Mouse (Mus musculus): Measurements from ENCODE around the gene Scaf1. TPM values are rescaled to one million over a fixed set of nuclear protein-coding genes. Genes with fewer than 3 reads are reported as not detected.

The Scaf1 gene
- polyA plus RNA-seq, 1 experiment from 2014 or later = 59.9 TPM

GRCm38 (mm10) chr7:45036702-45037101 lies 20.5 kb upstream of the Scaf1 start:
- no peaks in the 10 kb centered on the region for H3K27me3 ChIP-seq (ENCODE audit: control insufficient read depth, insufficient read depth, low read length)
- ATAC-seq (replicated peaks; ENCODE audit: low FRiP score) (no peak), DNase-seq (ENCODE audit: low spot score) (no peak)
- H3K9ac ChIP-seq (ENCODE audit: low read length) = no peak overlapping the region
- no peak overlapping the region for H3K4me2 ChIP-seq (ENCODE audit: low read depth, low read length, severe bottlenecking)
- no peaks in the 10 kb centered on the region for H3K9me3 ChIP-seq (ENCODE audit: control insufficient read depth, low read length)
- peaks cover 46% of the 10 kb centered on the region for H3K36me3 ChIP-seq (ENCODE audit: control insufficient read depth, insufficient read depth, low read length)
- H3K27ac ChIP-seq (ENCODE audit: low read depth, low read length) = no peak overlapping the region
- no peak overlapping the region for H3K4me3 ChIP-seq (ENCODE audit: low read depth, low read length)
- H3K4me1 ChIP-seq (replicated peaks; ENCODE audit: control insufficient read depth, insufficient read depth, low read length) = no peaks in the 10 kb centered on the region
- WGBS = 93% methylated on average over 11 of the region's 11 CpGs

- peaks cover 49% of the 10 kb centered on the region for H3K36me3 ChIP-seq (ENCODE audit: control insufficient read depth, insufficient read depth, low read length)
- H3K4me1 ChIP-seq (replicated peaks; ENCODE audit: control insufficient read depth, insufficient read depth, low read length) = no peaks in the 10 kb centered on the region
- H3K27me3 ChIP-seq (ENCODE audit: control insufficient read depth, insufficient read depth, low read length) = no peaks in the 10 kb centered on the region
- no peak overlapping the region for H3K4me2 ChIP-seq (ENCODE audit: low read depth, low read length, severe bottlenecking)
- H3K9ac ChIP-seq (ENCODE audit: low read length) = no peak overlapping the region
- H3K4me3 ChIP-seq (ENCODE audit: low read depth, low read length) = no peak overlapping the region
- 92% methylated on average over 3 of the region's 3 CpGs for WGBS
- ATAC-seq (replicated peaks; ENCODE audit: low FRiP score) = no peak
- DNase-seq (ENCODE audit: low spot score) = no peak
- H3K9me3 ChIP-seq (ENCODE audit: control insufficient read depth, low read length) = no peaks in the 10 kb centered on the region
- no peak overlapping the region for H3K27ac ChIP-seq (ENCODE audit: low read depth, low read length)
Observed at GRCm38 (mm10) chr7:45035631-45036030, 19.5 kb upstream of the Scaf1 start.

GRCm38 (mm10) chr7:45033722-45034359 lies 17.7 kb upstream of the Scaf1 start:
- H3K27ac ChIP-seq (ENCODE audit: low read depth, low read length) = no peak overlapping the region
- H3K4me3 ChIP-seq (ENCODE audit: low read depth, low read length) = no peak overlapping the region
- H3K36me3 ChIP-seq (ENCODE audit: control insufficient read depth, insufficient read depth, low read length) = peaks cover 55% of the 10 kb centered on the region
- no peaks in the 10 kb centered on the region for H3K9me3 ChIP-seq (ENCODE audit: control insufficient read depth, low read length)
- WGBS = 94% methylated on average over 19 of the region's 19 CpGs
- no peak for ATAC-seq (replicated peaks; ENCODE audit: low FRiP score)
- no peaks in the 10 kb centered on the region for H3K27me3 ChIP-seq (ENCODE audit: control insufficient read depth, insufficient read depth, low read length)
- no peak overlapping the region for H3K9ac ChIP-seq (ENCODE audit: low read length)
- H3K4me1 ChIP-seq (replicated peaks; ENCODE audit: control insufficient read depth, insufficient read depth, low read length) = no peaks in the 10 kb centered on the region
- H3K4me2 ChIP-seq (ENCODE audit: low read depth, low read length, severe bottlenecking) = no peak overlapping the region
- DNase-seq (ENCODE audit: low spot score) = peak; percentile 53

- 95% methylated on average over 8 of the region's 8 CpGs for WGBS
- no peak overlapping the region for H3K9ac ChIP-seq (ENCODE audit: low read length)
Observed at GRCm38 (mm10) chr7:45030857-45031256, 14.7 kb upstream of the Scaf1 start.

GRCm38 (mm10) chr7:45029995-45030394 lies 13.8 kb upstream of the Scaf1 start:
- H3K36me3 ChIP-seq (ENCODE audit: control insufficient read depth, insufficient read depth, low read length) = peaks cover 55% of the 10 kb centered on the region
- H3K4me3 ChIP-seq (ENCODE audit: low read depth, low read length) = no peak overlapping the region
- WGBS = 94% methylated on average over 6 of the region's 6 CpGs
- no peak overlapping the region for H3K4me2 ChIP-seq (ENCODE audit: low read depth, low read length, severe bottlenecking)
- no peak overlapping the region for H3K9ac ChIP-seq (ENCODE audit: low read length)
- no peak overlapping the region for H3K27ac ChIP-seq (ENCODE audit: low read depth, low read length)
- DNase-seq (ENCODE audit: low spot score) (no peak), ATAC-seq (replicated peaks; ENCODE audit: low FRiP score) (no peak)
- no peaks in the 10 kb centered on the region for H3K4me1 ChIP-seq (replicated peaks; ENCODE audit: control insufficient read depth, insufficient read depth, low read length)
- no peaks in the 10 kb centered on the region for H3K9me3 ChIP-seq (ENCODE audit: control insufficient read depth, low read length)
- H3K27me3 ChIP-seq (ENCODE audit: control insufficient read depth, insufficient read depth, low read length) = no peaks in the 10 kb centered on the region

More at GRCm38 (mm10) chr7:45030857-45031256, 14.7 kb upstream of the Scaf1 start:
- DNase-seq (ENCODE audit: low spot score) (no peak), ATAC-seq (replicated peaks; ENCODE audit: low FRiP score) (no peak)
- H3K27ac ChIP-seq (ENCODE audit: low read depth, low read length) = no peak overlapping the region
- no peak overlapping the region for H3K4me3 ChIP-seq (ENCODE audit: low read depth, low read length)
- no peaks in the 10 kb centered on the region for H3K4me1 ChIP-seq (replicated peaks; ENCODE audit: control insufficient read depth, insufficient read depth, low read length)
- H3K27me3 ChIP-seq (ENCODE audit: control insufficient read depth, insufficient read depth, low read length) = no peaks in the 10 kb centered on the region
- peaks cover 59% of the 10 kb centered on the region for H3K36me3 ChIP-seq (ENCODE audit: control insufficient read depth, insufficient read depth, low read length)
- H3K4me2 ChIP-seq (ENCODE audit: low read depth, low read length, severe bottlenecking) = no peak overlapping the region
- no peaks in the 10 kb centered on the region for H3K9me3 ChIP-seq (ENCODE audit: control insufficient read depth, low read length)

- Histone ChIP-seq H3K27ac (ENCODE audit: low read depth, low read length) (no peak overlapping the region), H3K9ac (ENCODE audit: low read length) (no peak overlapping the region), H3K9me3 (ENCODE audit: control insufficient read depth, low read length) (no peaks in the 10 kb centered on the region), H3K4me1 (replicated peaks; ENCODE audit: control insufficient read depth, insufficient read depth, low read length) (no peaks in the 10 kb centered on the region), H3K36me3 (ENCODE audit: control insufficient read depth, insufficient read depth, low read length) (peaks cover 40% of the 10 kb centered on the region), H3K4me3 (ENCODE audit: low read depth, low read length) (no peak overlapping the region), H3K27me3 (ENCODE audit: control insufficient read depth, insufficient read depth, low read length) (no peaks in the 10 kb centered on the region), H3K4me2 (ENCODE audit: low read depth, low read length, severe bottlenecking) (no peak overlapping the region)
- WGBS = 96% methylated on average over 11 of the region's 11 CpGs
- ATAC-seq (replicated peaks; ENCODE audit: low FRiP score) (no peak), DNase-seq (ENCODE audit: low spot score) (no peak)
Observed at GRCm38 (mm10) chr7:45028351-45028750, 12.2 kb upstream of the Scaf1 start.

GRCm38 (mm10) chr7:45027761-45028160 lies 11.6 kb upstream of the Scaf1 start:
- no peak overlapping the region for H3K27ac ChIP-seq (ENCODE audit: low read depth, low read length)
- H3K4me2 ChIP-seq (ENCODE audit: low read depth, low read length, severe bottlenecking) = no peak overlapping the region
- no peaks in the 10 kb centered on the region for H3K4me1 ChIP-seq (replicated peaks; ENCODE audit: control insufficient read depth, insufficient read depth, low read length)
- H3K9me3 ChIP-seq (ENCODE audit: control insufficient read depth, low read length) = no peaks in the 10 kb centered on the region
- WGBS = 93% methylated on average over 9 of the region's 9 CpGs
- ATAC-seq (replicated peaks; ENCODE audit: low FRiP score) = no peak
- no peak overlapping the region for H3K4me3 ChIP-seq (ENCODE audit: low read depth, low read length)
- DNase-seq (ENCODE audit: low spot score) = no peak
- peaks cover 36% of the 10 kb centered on the region for H3K36me3 ChIP-seq (ENCODE audit: control insufficient read depth, insufficient read depth, low read length)
- no peak overlapping the region for H3K9ac ChIP-seq (ENCODE audit: low read length)
- no peaks in the 10 kb centered on the region for H3K27me3 ChIP-seq (ENCODE audit: control insufficient read depth, insufficient read depth, low read length)

- no peak overlapping the region for H3K9ac ChIP-seq (ENCODE audit: low read length)
- 62% methylated on average over 2 of the region's 2 CpGs for WGBS
- no peak overlapping the region for H3K27ac ChIP-seq (ENCODE audit: low read depth, low read length)
- no peaks in the 10 kb centered on the region for H3K27me3 ChIP-seq (ENCODE audit: control insufficient read depth, insufficient read depth, low read length)
- no peak overlapping the region for H3K4me3 ChIP-seq (ENCODE audit: low read depth, low read length)
- DNase-seq (ENCODE audit: low spot score) = no peak
- ATAC-seq (replicated peaks; ENCODE audit: low FRiP score) = no peak
- peaks cover 29% of the 10 kb centered on the region for H3K36me3 ChIP-seq (ENCODE audit: control insufficient read depth, insufficient read depth, low read length)
- no peaks in the 10 kb centered on the region for H3K9me3 ChIP-seq (ENCODE audit: control insufficient read depth, low read length)
- no peaks in the 10 kb centered on the region for H3K4me1 ChIP-seq (replicated peaks; ENCODE audit: control insufficient read depth, insufficient read depth, low read length)
- no peak overlapping the region for H3K4me2 ChIP-seq (ENCODE audit: low read depth, low read length, severe bottlenecking)
Observed at GRCm38 (mm10) chr7:45026256-45026655, 10.1 kb upstream of the Scaf1 start.

- H3K9ac ChIP-seq (ENCODE audit: low read length) = no peak overlapping the region
- WGBS = 84% methylated on average over 8 of the region's 8 CpGs
- no peaks in the 10 kb centered on the region for H3K4me1 ChIP-seq (replicated peaks; ENCODE audit: control insufficient read depth, insufficient read depth, low read length)
- H3K36me3 ChIP-seq (ENCODE audit: control insufficient read depth, insufficient read depth, low read length) = peaks cover 23% of the 10 kb centered on the region
- H3K9me3 ChIP-seq (ENCODE audit: control insufficient read depth, low read length) = no peaks in the 10 kb centered on the region
- no peaks in the 10 kb centered on the region for H3K27me3 ChIP-seq (ENCODE audit: control insufficient read depth, insufficient read depth, low read length)
- DNase-seq (ENCODE audit: low spot score) (no peak), ATAC-seq (replicated peaks; ENCODE audit: low FRiP score) (no peak)
- H3K27ac ChIP-seq (ENCODE audit: low read depth, low read length) = no peak overlapping the region
- no peak overlapping the region for H3K4me3 ChIP-seq (ENCODE audit: low read depth, low read length)
- no peak overlapping the region for H3K4me2 ChIP-seq (ENCODE audit: low read depth, low read length, severe bottlenecking)
Observed at GRCm38 (mm10) chr7:45025601-45026220, 9.5 kb upstream of the Scaf1 start.
